Mouse (Mus musculus): ENCODE results near the gene Rnf182.

Gene Rnf182

GRCm38 (mm10) chr13:43703471-43703870, 88.0 kb downstream of the Rnf182 start:
- DNase-seq (ENCODE audit: low read depth): no peak

GRCm38 (mm10) chr13:43704533-43705116, 89.1 kb downstream of the Rnf182 start:
- no peak for DNase-seq (ENCODE audit: low read depth)

- DNase-seq (ENCODE audit: low read depth): no peak
Observed at GRCm38 (mm10) chr13:43706387-43706786, 90.9 kb downstream of the Rnf182 start.

GRCm38 (mm10) chr13:43709529-43709928, 94.0 kb downstream of the Rnf182 start:
- DNase-seq (ENCODE audit: low read depth): no peak

- DNase-seq (ENCODE audit: low read depth): no peak
Observed at GRCm38 (mm10) chr13:43711708-43712314, 96.3 kb downstream of the Rnf182 start.

GRCm38 (mm10) chr13:43714741-43715140, 99.2 kb downstream of the Rnf182 start:
- DNase-seq (ENCODE audit: low read depth): no peak

GRCm38 (mm10) chr13:43715466-43715865, 100.0 kb downstream of the Rnf182 start:
- DNase-seq (ENCODE audit: low read depth): no peak

- DNase-seq (ENCODE audit: low read depth): no peak
Observed at GRCm38 (mm10) chr13:43716514-43717036, 101.1 kb downstream of the Rnf182 start.

- DNase-seq (ENCODE audit: low read depth): no peak
Observed at GRCm38 (mm10) chr13:43718173-43718572, 102.7 kb downstream of the Rnf182 start.

GRCm38 (mm10) chr13:43720496-43720895, 105.0 kb downstream of the Rnf182 start:
- DNase-seq (ENCODE audit: low read depth): no peak
